Mouse (Mus musculus) lung, adult 2 months (tissue): ENCODE results near the gene Gm27021.

ENCODE experiments used
- CTCF ChIP-seq: fragments of 200-500 bp; IDR thresholded peaks from 2 replicates; pipeline ENCODE4 v1.5.1; 2011; ENCODE audit warnings: mild to moderate bottlenecking, low read length, control low read depth; ENCODE audit not compliant: insufficient read depth
- POLR2A ChIP-seq: fragments of 200-500 bp; IDR thresholded peaks from 2 replicates; pipeline ENCODE4 v1.6.1; 2011; ENCODE audit warnings: low read depth, mild to moderate bottlenecking, control low read depth, low read length, borderline replicate concordance; ENCODE audit errors: extremely low read depth

DNA sequence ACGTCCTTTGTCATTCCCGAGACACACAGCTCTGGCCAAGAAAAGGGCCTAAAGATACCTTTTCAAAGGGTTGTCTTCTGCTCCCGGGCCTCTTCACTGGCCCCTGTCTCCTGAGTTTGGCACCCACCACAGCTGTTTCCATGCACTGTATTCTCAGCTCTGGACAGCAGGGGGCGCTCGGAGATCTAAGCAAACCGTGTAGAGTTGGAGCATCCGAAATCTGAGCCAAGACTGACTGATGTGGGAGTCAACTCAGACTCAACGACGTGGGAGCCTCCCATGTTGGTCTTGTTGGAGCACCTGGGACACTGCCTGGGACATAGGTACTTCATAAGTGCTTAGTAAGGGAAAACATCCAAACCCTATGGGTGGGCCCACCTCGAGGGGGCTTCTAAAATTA, 10.6 kb upstream of the Gm27021 start:
- peak; percentile 84 for TF ChIP-seq CTCF
- no peak for TF ChIP-seq POLR2A
